Mouse (Mus musculus): ENCODE results near the gene Eif4g3. TPM values are rescaled to one million over a fixed set of nuclear protein-coding genes. Genes with fewer than 3 reads are reported as not detected.

Eif4g3 gene
- polyA plus RNA-seq, 1 experiment from 2014 or later, result 61.6 TPM

DNA sequence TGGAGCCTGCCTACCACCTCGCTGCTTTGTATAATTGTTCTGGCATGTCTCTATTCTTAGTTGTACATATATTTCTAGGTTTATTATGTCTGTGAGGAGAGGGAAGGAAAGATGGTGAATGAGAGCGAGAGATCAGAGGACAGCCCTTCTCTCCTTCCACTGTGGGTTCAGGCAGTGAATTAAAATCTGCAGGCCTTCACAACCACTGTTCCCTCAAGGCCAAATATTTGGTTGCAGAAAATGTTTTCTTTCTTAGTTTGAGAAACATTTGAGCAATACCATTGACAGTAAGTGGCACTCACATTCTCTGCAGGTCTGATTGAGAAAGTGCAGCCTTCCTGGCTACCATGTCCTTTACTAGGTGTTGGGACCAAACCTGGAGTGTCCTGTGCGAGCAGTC is 138.9 kb downstream of the Eif4g3 start:
- H3K27ac ChIP-seq, result 0 out of 2 replicates have a peak overlapping the region, but pooled peaks have one; percentile 2
- no peak overlapping the region for H3K9ac ChIP-seq
- no peak overlapping the region for H3K4me3 ChIP-seq
- H3K4me2 ChIP-seq (replicated peaks), result no peak overlapping the region
- H3K4me1 ChIP-seq, result peaks cover 11% of the 10 kb centered on the region
- ATAC-seq (ENCODE audit: low FRiP score), result no peak
- peaks cover 31% of the 10 kb centered on the region for H3K36me3 ChIP-seq
- no peaks in the 10 kb centered on the region for H3K27me3 ChIP-seq
- WGBS, result 89% methylated on average over 3 of the region's 3 CpGs
- H3K9me3 ChIP-seq (replicated peaks), result no peaks in the 10 kb centered on the region

DNA sequence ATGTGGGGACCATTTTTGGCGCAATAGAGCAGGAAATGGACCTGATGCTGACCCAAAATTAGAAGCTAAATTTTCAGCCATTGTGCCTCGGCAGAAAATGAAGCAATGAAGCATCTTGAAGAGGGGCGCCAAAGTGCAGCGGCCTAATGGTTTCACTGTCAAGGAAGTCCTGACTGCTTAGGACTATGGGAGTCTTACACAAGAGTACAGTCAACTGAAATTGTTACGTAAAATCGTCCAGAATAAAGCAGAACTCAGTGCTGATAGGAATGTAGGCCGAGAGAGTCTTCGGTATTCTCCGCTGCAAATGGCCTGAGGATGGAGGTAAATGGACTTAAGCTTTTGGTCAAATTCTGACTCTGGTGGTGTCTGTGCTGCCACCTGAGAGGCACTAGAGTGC is 140.5 kb downstream of the Eif4g3 start:
- Histone ChIP-seq H3K9ac (no peak overlapping the region), H3K27me3 (no peaks in the 10 kb centered on the region), H3K4me3 (no peak overlapping the region), H3K4me1 (peaks cover 13% of the 10 kb centered on the region), H3K4me2 (replicated peaks) (no peak overlapping the region), H3K9me3 (replicated peaks) (no peaks in the 10 kb centered on the region), H3K27ac (no peak overlapping the region), H3K36me3 (peaks cover 19% of the 10 kb centered on the region)
- no peak for ATAC-seq (ENCODE audit: low FRiP score)
- WGBS, result 92% methylated on average over 9 of the region's 9 CpGs

- 60% methylated on average over 4 of the region's 4 CpGs for WGBS
- no peak for ATAC-seq (ENCODE audit: low FRiP score)
- Histone ChIP-seq H3K4me2 (replicated peaks) (no peak overlapping the region), H3K27ac (no peak overlapping the region), H3K36me3 (peaks cover 11% of the 10 kb centered on the region), H3K27me3 (no peaks in the 10 kb centered on the region), H3K9me3 (replicated peaks) (no peaks in the 10 kb centered on the region), H3K9ac (no peak overlapping the region), H3K4me1 (peaks cover 3% of the 10 kb centered on the region; the same call in 1 of the 2 replicates), H3K4me3 (no peak overlapping the region)
These were observed 144.5 kb downstream of the Eif4g3 start for GRCm38 (mm10) chr4:138137336-138137735.

DNA sequence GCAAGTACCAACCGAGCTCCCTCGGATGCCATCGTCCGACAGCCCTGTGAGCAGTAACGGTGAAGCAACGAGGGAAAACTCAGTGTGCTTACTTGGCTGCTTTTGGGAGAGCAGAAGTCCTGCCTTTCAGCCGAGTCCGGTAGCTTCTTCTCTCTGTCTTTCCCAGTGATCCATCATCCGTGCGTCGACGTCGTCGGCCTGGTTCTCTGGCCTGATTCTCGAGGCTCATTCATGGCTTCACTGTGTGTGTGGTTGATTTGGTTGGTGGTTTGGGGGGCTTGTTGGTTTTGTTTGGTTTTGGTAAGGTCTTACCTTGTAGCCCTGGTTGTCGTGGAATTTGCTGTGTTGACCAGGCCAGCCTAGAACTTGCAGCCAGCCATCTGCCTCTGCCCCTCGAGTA is 145.0 kb downstream of the Eif4g3 start:
- Histone ChIP-seq H3K4me3 (no peak overlapping the region), H3K27ac (no peak overlapping the region), H3K27me3 (no peaks in the 10 kb centered on the region), H3K4me1 (peaks cover 3% of the 10 kb centered on the region; the same call in 1 of the 2 replicates), H3K9me3 (replicated peaks) (no peaks in the 10 kb centered on the region), H3K36me3 (peaks cover 7% of the 10 kb centered on the region), H3K4me2 (replicated peaks) (no peak overlapping the region), H3K9ac (no peak overlapping the region)
- ATAC-seq (ENCODE audit: low FRiP score), result no peak
- 82% methylated on average over 17 of the region's 17 CpGs for WGBS

DNA sequence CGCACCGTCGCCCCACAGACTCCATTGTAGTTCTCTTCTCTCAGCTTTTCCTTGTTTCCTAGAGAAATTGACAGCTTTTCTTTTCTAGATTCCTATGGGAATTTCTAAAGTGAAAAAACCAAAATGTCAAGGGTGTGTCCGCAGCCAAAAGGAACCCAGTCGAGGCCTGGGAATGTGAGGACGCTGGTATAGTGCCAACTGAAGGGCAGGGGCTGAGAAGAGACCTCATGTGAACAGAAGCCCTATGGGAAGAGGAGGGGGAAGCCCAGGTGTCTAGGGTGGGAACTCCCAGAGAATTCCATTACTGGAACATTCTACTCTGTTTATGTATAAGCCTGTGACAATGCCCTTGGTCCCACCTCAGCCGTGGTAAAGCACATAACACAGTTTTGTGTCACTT is 145.4 kb downstream of the Eif4g3 start:
- Histone ChIP-seq H3K4me3 (no peak overlapping the region), H3K9me3 (replicated peaks) (no peaks in the 10 kb centered on the region), H3K27me3 (no peaks in the 10 kb centered on the region), H3K4me2 (replicated peaks) (no peak overlapping the region), H3K9ac (no peak overlapping the region), H3K36me3 (peaks cover 6% of the 10 kb centered on the region), H3K4me1 (peaks cover 3% of the 10 kb centered on the region; the same call in 1 of the 2 replicates), H3K27ac (no peak overlapping the region)
- WGBS, result 87% methylated on average over 7 of the region's 7 CpGs
- ATAC-seq (ENCODE audit: low FRiP score), result no peak

- no peaks in the 10 kb centered on the region for H3K27me3 ChIP-seq
- H3K4me1 ChIP-seq, result peaks cover 3% of the 10 kb centered on the region; the same call in 1 of the 2 replicates
- no peak for ATAC-seq (ENCODE audit: low FRiP score)
- H3K4me3 ChIP-seq, result no peak overlapping the region
- H3K9me3 ChIP-seq (replicated peaks), result no peaks in the 10 kb centered on the region
- 90% methylated on average over 7 of the region's 7 CpGs for WGBS
- peaks cover 4% of the 10 kb centered on the region for H3K36me3 ChIP-seq
- H3K9ac ChIP-seq, result no peak overlapping the region
- no peak overlapping the region for H3K27ac ChIP-seq
- H3K4me2 ChIP-seq (replicated peaks), result no peak overlapping the region
These were observed 148.5 kb downstream of the Eif4g3 start for GRCm38 (mm10) chr4:138141358-138141757.

DNA sequence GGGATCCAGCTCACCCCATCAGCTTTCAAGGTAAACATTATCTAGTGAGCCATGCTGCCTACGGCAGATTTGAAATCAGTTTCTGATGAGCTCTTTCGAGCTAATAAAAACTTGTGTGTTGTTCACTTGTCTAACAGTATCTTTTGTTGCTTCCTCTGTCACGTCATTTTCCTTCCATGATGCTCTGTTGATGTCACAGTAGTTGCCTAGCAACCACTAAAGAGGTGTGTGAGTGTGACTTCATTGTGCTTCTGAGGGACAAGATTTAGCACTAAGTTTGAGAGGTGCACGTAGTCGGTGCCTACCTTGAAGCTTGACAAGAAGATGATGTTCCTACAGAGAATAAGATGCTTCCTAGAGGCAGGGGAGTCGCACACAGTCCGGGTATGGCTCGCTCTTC is 154.4 kb downstream of the Eif4g3 start:
- 83% methylated on average over 8 of the region's 8 CpGs for WGBS
- peaks cover 16% of the 10 kb centered on the region for H3K36me3 ChIP-seq
- H3K9me3 ChIP-seq (replicated peaks), result no peaks in the 10 kb centered on the region
- no peak overlapping the region for H3K27ac ChIP-seq
- no peaks in the 10 kb centered on the region; the same call in 1 of the 2 replicates for H3K4me1 ChIP-seq
- H3K4me2 ChIP-seq (replicated peaks), result no peak overlapping the region
- no peak for ATAC-seq (ENCODE audit: low FRiP score)
- H3K4me3 ChIP-seq, result no peak overlapping the region
- no peak overlapping the region for H3K9ac ChIP-seq
- no peaks in the 10 kb centered on the region for H3K27me3 ChIP-seq

DNA sequence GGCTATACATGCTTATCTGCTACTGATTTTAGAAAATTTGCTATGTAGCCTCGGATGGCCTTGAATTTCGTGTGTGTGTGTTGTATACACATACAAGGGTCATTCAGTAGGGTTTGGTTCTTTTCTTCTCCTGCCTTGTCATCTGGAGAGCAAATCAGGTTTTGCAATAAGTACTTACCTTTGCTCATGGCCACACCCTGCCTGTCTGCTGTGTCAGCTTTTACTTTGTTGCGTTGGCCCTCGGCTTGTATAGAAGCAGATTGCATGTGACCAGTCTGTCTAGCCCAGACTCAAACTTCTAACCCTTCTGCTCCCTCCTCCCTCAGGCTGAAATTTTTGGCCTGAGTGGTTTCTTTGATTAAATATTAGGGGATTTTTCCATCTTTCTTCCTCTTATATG is 157.2 kb downstream of the Eif4g3 start:
- H3K27me3 ChIP-seq, result no peaks in the 10 kb centered on the region
- no peak overlapping the region for H3K4me3 ChIP-seq
- 93% methylated on average over 4 of the region's 4 CpGs for WGBS
- H3K9me3 ChIP-seq (replicated peaks), result no peaks in the 10 kb centered on the region
- H3K27ac ChIP-seq, result no peak overlapping the region
- no peaks in the 10 kb centered on the region for H3K4me1 ChIP-seq
- no peak overlapping the region for H3K4me2 ChIP-seq (replicated peaks)
- no peak overlapping the region for H3K9ac ChIP-seq
- peaks cover 38% of the 10 kb centered on the region for H3K36me3 ChIP-seq
- ATAC-seq (ENCODE audit: low FRiP score), result no peak

- ATAC-seq (ENCODE audit: low FRiP score), result no peak
- 91% methylated on average over 9 of the region's 9 CpGs for WGBS
- peaks cover 40% of the 10 kb centered on the region for H3K36me3 ChIP-seq
These were observed 158.4 kb downstream of the Eif4g3 start for GRCm38 (mm10) chr4:138151226-138151625.

DNA sequence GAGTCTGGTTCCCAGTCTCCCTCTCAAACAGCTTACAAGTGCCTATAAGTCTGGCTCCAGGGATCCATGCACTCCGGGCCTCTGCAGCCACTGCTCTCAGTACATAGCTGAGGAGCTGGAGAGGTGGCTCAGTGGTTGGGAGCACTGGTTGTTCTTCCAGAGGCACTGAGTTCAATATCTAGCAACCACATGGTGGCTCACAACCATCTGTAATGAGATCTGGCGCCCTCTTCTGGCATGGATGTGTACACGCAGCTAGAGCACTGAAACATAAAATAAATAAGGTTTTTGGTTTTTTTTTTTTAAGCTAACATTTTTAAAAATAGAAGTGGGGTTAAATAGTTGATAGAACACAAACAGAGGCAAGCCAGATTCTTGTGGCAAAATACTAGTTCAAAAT is 161.2 kb downstream of the Eif4g3 start:
- Histone ChIP-seq H3K36me3 (peaks cover 61% of the 10 kb centered on the region), H3K27ac (no peak overlapping the region), H3K4me2 (replicated peaks) (no peak overlapping the region), H3K9ac (no peak overlapping the region), H3K9me3 (replicated peaks) (no peaks in the 10 kb centered on the region), H3K4me3 (no peak overlapping the region), H3K27me3 (no peaks in the 10 kb centered on the region), H3K4me1 (no peaks in the 10 kb centered on the region)
- WGBS, result 56% methylated on average over 3 of the region's 3 CpGs
- ATAC-seq (ENCODE audit: low FRiP score), result no peak

More at GRCm38 (mm10) chr4:138151226-138151625, 158.4 kb downstream of the Eif4g3 start:
- Histone ChIP-seq H3K9me3 (replicated peaks) (no peaks in the 10 kb centered on the region), H3K27ac (no peak overlapping the region), H3K4me3 (no peak overlapping the region), H3K9ac (no peak overlapping the region), H3K4me2 (replicated peaks) (no peak overlapping the region), H3K27me3 (no peaks in the 10 kb centered on the region), H3K4me1 (no peaks in the 10 kb centered on the region)

- H3K36me3 ChIP-seq, result peaks cover 54% of the 10 kb centered on the region
- H3K4me1 ChIP-seq, result peaks cover 14% of the 10 kb centered on the region
- H3K4me2 ChIP-seq (replicated peaks), result no peak overlapping the region
These were observed 168.1 kb downstream of the Eif4g3 start for GRCm38 (mm10) chr4:138160918-138161317.

DNA sequence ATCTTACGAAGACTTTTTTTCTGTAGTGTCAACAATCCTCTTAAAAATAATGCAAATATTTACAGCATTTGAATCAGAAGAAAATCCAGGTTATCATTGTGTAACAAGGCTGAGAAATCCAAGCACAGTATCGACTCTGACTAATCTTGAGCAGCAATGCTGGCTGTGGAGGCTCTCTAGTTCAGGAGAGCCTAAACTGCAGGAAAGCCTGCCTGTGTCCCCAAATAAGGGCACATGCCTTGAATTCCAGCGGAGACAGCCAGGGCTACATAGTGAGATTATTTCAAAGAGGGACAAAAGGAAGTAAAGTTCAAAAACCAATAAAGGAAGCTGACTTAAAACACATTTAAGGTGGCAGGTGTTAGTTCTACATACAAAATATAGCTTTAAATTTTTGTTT is 168.7 kb downstream of the Eif4g3 start:
- Histone ChIP-seq H3K36me3 (peaks cover 57% of the 10 kb centered on the region), H3K4me1 (peaks cover 14% of the 10 kb centered on the region), H3K27me3 (no peaks in the 10 kb centered on the region), H3K9me3 (replicated peaks) (no peaks in the 10 kb centered on the region), H3K4me3 (no peak overlapping the region), H3K9ac (no peak overlapping the region), H3K4me2 (replicated peaks) (no peak overlapping the region), H3K27ac (no peak overlapping the region)
- 85% methylated on average over 3 of the region's 3 CpGs for WGBS
- ATAC-seq (ENCODE audit: low FRiP score), result no peak

More at GRCm38 (mm10) chr4:138160918-138161317, 168.1 kb downstream of the Eif4g3 start:
- Histone ChIP-seq H3K9me3 (replicated peaks) (no peaks in the 10 kb centered on the region), H3K4me3 (no peak overlapping the region), H3K9ac (no peak overlapping the region), H3K27ac (no peak overlapping the region), H3K27me3 (no peaks in the 10 kb centered on the region)
- WGBS, result 87% methylated on average over 5 of the region's 5 CpGs
- no peak for ATAC-seq (ENCODE audit: low FRiP score)

DNA sequence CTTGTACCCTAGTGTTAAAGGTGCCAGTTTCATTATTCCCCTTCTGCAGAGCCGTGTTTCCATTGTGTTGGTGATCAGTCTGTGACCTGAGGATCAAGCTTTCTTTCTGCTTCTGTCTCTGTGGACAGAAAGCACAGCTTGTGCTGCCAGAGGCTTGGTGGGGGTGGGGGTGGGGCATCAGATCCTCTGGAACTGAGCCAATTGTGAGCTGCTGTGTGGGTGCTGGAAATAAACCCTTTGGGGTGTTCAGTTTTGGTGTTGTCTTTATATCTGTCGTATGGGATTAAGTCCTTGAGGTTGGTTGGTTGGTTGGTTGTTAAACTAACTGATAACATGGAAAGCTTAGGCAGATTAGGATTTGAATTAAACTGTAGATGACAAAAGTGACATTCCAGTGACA is 171.0 kb downstream of the Eif4g3 start:
- H3K27me3 ChIP-seq, result no peaks in the 10 kb centered on the region
- H3K4me3 ChIP-seq, result no peak overlapping the region
- no peak for ATAC-seq (ENCODE audit: low FRiP score)
- no peak overlapping the region for H3K4me2 ChIP-seq (replicated peaks)
- H3K9ac ChIP-seq, result no peak overlapping the region
- H3K9me3 ChIP-seq (replicated peaks), result no peaks in the 10 kb centered on the region
- H3K36me3 ChIP-seq, result peaks cover 60% of the 10 kb centered on the region
- 51% methylated on average over 2 of the region's 2 CpGs for WGBS
- H3K27ac ChIP-seq, result peak overlapping the region; percentile 57
- H3K4me1 ChIP-seq, result peaks cover 14% of the 10 kb centered on the region

All from hindbrain, embryonic 12.5 days (tissue).